Mouse (Mus musculus): ENCODE measurements around the gene Abca1. TPM values are rescaled to one million over a fixed set of nuclear protein-coding genes. Genes with fewer than 3 reads are reported as not detected.

Abca1 gene
- polyA plus RNA-seq, 1 experiment from 2014 or later: 16.9 TPM

DNA sequence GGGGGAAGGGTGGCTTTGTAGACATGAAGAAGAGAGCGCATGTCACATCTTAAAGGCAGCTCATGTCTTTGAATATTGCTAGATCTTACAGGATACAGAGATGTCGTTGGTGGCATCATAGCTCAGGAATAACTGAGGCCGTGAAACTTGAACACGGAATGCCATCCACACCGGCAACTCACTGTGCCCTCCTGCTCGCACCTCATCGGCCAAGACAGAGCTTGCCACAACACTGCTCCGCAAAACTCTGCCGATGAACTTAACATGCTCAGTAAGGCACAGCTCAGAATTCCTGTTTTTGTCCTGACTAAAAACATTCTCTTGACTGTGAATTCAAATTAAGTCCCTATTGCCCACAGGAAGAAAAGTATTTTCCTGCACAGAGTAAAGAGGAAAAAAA lies 59.2 kb downstream of the Abca1 start:
- Histone ChIP-seq H3K4me1 (ENCODE audit: control insufficient read depth, insufficient read depth, low read length) (no peaks in the 10 kb centered on the region), H3K36me3 (ENCODE audit: control insufficient read depth, insufficient read depth, low read length) (no peaks in the 10 kb centered on the region), H3K9me3 (ENCODE audit: control insufficient read depth, low read length) (no peaks in the 10 kb centered on the region), H3K27ac (replicated peaks; ENCODE audit: low read depth, low read length) (no peak overlapping the region), H3K27me3 (ENCODE audit: control insufficient read depth, insufficient read depth, low read length) (no peaks in the 10 kb centered on the region), H3K4me3 (replicated peaks; ENCODE audit: low read depth, low read length) (no peak overlapping the region), H3K4me2 (ENCODE audit: low read length) (no peak overlapping the region), H3K9ac (replicated peaks; ENCODE audit: low read length) (no peak overlapping the region)
- DNase-seq (no peak), ATAC-seq (ENCODE audit: low FRiP score, low TSS enrichment) (no peak)
- 92% methylated on average over 9 of the region's 9 CpGs for WGBS

- Histone ChIP-seq H3K4me3 (replicated peaks; ENCODE audit: low read depth, low read length) (no peak overlapping the region), H3K36me3 (ENCODE audit: control insufficient read depth, insufficient read depth, low read length) (0 out of 2 replicates have a peak, but pooled peaks cover 3% of the 10 kb centered on the region), H3K4me1 (ENCODE audit: control insufficient read depth, insufficient read depth, low read length) (no peaks in the 10 kb centered on the region), H3K27ac (replicated peaks; ENCODE audit: low read depth, low read length) (no peak overlapping the region), H3K9ac (replicated peaks; ENCODE audit: low read length) (no peak overlapping the region), H3K4me2 (ENCODE audit: low read length) (no peak overlapping the region), H3K27me3 (ENCODE audit: control insufficient read depth, insufficient read depth, low read length) (no peaks in the 10 kb centered on the region), H3K9me3 (ENCODE audit: control insufficient read depth, low read length) (no peaks in the 10 kb centered on the region)
- no peak for DNase-seq
- ATAC-seq (ENCODE audit: low FRiP score, low TSS enrichment): no peak
- WGBS: 90% methylated on average over 4 of the region's 4 CpGs
Observed at GRCm38 (mm10) chr4:53094850-53095249, 64.8 kb downstream of the Abca1 start.

DNA sequence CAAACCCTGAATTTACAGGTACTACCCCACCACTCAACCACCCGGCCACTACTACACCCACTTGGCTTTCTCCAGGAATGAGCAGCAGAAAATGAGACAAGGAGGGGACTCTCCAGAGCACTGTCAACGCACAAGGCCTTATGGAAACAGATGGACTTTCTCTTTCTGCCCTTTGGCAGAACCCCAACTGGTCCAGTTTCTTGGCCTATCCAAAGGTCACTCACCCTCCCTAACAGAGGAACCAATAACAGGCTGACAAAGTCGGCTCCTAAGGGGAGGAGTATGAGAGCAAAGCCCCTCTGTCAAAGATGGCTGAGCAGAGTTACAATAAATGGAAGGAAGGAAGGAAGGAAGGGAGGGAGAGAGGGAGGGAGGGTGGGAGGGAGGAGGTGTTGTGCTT lies 65.4 kb downstream of the Abca1 start:
- H3K4me2 ChIP-seq (ENCODE audit: low read length): no peak overlapping the region
- no peak overlapping the region for H3K27ac ChIP-seq (replicated peaks; ENCODE audit: low read depth, low read length)
- 78% methylated on average over 3 of the region's 3 CpGs for WGBS
- no peaks in the 10 kb centered on the region for H3K4me1 ChIP-seq (ENCODE audit: control insufficient read depth, insufficient read depth, low read length)
- H3K36me3 ChIP-seq (ENCODE audit: control insufficient read depth, insufficient read depth, low read length): 0 out of 2 replicates have a peak, but pooled peaks cover 3% of the 10 kb centered on the region
- no peaks in the 10 kb centered on the region for H3K27me3 ChIP-seq (ENCODE audit: control insufficient read depth, insufficient read depth, low read length)
- no peaks in the 10 kb centered on the region for H3K9me3 ChIP-seq (ENCODE audit: control insufficient read depth, low read length)
- H3K4me3 ChIP-seq (replicated peaks; ENCODE audit: low read depth, low read length): no peak overlapping the region
- no peak overlapping the region for H3K9ac ChIP-seq (replicated peaks; ENCODE audit: low read length)
- ATAC-seq (ENCODE audit: low FRiP score, low TSS enrichment): no peak
- no peak for DNase-seq

DNA sequence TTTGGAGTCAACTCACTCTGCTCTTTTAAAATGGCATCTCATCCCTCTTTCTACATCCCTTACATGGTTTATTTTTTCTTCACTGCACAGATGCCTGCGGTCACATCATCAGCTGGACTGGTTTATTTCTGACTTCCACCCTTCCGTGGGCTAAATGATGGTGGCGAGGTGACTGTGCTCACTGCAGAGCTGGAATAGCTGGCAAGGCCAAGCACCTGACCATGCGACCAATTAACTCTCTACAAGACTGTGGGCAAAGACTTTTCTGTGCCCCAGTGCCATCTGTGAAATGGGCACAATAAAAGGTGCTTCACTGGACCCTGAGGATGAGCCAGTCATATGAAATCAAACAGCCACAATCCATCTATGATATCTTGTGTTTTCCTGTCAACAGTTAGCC lies 66.1 kb downstream of the Abca1 start:
- Histone ChIP-seq H3K9me3 (ENCODE audit: control insufficient read depth, low read length) (no peaks in the 10 kb centered on the region), H3K9ac (replicated peaks; ENCODE audit: low read length) (no peak overlapping the region), H3K4me3 (replicated peaks; ENCODE audit: low read depth, low read length) (no peak overlapping the region), H3K27ac (replicated peaks; ENCODE audit: low read depth, low read length) (no peak overlapping the region), H3K27me3 (ENCODE audit: control insufficient read depth, insufficient read depth, low read length) (no peaks in the 10 kb centered on the region), H3K4me1 (ENCODE audit: control insufficient read depth, insufficient read depth, low read length) (no peaks in the 10 kb centered on the region), H3K36me3 (ENCODE audit: control insufficient read depth, insufficient read depth, low read length) (0 out of 2 replicates have a peak, but pooled peaks cover 3% of the 10 kb centered on the region), H3K4me2 (ENCODE audit: low read length) (no peak overlapping the region)
- WGBS: 93% methylated on average over 4 of the region's 4 CpGs
- no peak for ATAC-seq (ENCODE audit: low FRiP score, low TSS enrichment)
- no peak for DNase-seq

GRCm38 (mm10) chr4:53089641-53090040 lies 70.1 kb downstream of the Abca1 start:
- Histone ChIP-seq H3K4me2 (ENCODE audit: low read length) (no peak overlapping the region), H3K36me3 (ENCODE audit: control insufficient read depth, insufficient read depth, low read length) (0 out of 2 replicates have a peak, but pooled peaks cover 3% of the 10 kb centered on the region), H3K4me3 (replicated peaks; ENCODE audit: low read depth, low read length) (no peak overlapping the region), H3K27ac (replicated peaks; ENCODE audit: low read depth, low read length) (no peak overlapping the region), H3K27me3 (ENCODE audit: control insufficient read depth, insufficient read depth, low read length) (no peaks in the 10 kb centered on the region), H3K9ac (replicated peaks; ENCODE audit: low read length) (no peak overlapping the region), H3K9me3 (ENCODE audit: control insufficient read depth, low read length) (no peaks in the 10 kb centered on the region), H3K4me1 (ENCODE audit: control insufficient read depth, insufficient read depth, low read length) (no peaks in the 10 kb centered on the region)
- no peak for DNase-seq
- ATAC-seq (ENCODE audit: low FRiP score, low TSS enrichment): no peak
- 94% methylated on average over 3 of the region's 3 CpGs for WGBS

DNA sequence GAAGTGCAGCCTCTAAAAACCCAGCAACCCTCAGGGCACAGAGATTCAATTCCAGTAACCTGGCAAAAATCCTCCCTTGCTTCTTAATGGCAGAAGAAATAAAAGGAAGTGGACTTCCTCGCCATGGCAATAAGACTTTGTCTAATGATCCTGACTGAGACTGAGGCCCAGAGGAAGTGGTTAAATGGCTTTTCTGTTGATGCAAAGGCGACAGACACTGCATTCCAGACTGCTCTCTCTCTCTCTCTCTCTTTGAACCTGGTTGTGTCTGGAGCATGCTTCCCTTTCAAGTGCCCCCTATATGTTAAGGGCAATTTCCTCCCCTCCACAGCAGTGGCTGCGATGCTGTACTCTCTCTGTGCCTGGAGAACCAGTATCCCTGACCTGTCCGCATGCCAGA lies 70.7 kb downstream of the Abca1 start:
- H3K9ac ChIP-seq (replicated peaks; ENCODE audit: low read length): no peak overlapping the region
- 77% methylated on average over 4 of the region's 4 CpGs for WGBS
- no peak overlapping the region for H3K4me3 ChIP-seq (replicated peaks; ENCODE audit: low read depth, low read length)

GRCm38 (mm10) chr4:53086636-53087035 lies 73.1 kb downstream of the Abca1 start:
- H3K9me3 ChIP-seq (ENCODE audit: control insufficient read depth, low read length): no peaks in the 10 kb centered on the region
- H3K27ac ChIP-seq (replicated peaks; ENCODE audit: low read depth, low read length): no peak overlapping the region
- WGBS: 80% methylated on average over 2 of the region's 2 CpGs
- ATAC-seq (ENCODE audit: low FRiP score, low TSS enrichment): no peak
- H3K27me3 ChIP-seq (ENCODE audit: control insufficient read depth, insufficient read depth, low read length): no peaks in the 10 kb centered on the region
- H3K9ac ChIP-seq (replicated peaks; ENCODE audit: low read length): no peak overlapping the region
- H3K4me3 ChIP-seq (replicated peaks; ENCODE audit: low read depth, low read length): no peak overlapping the region
- H3K4me2 ChIP-seq (ENCODE audit: low read length): no peak overlapping the region
- no peak for DNase-seq
- H3K4me1 ChIP-seq (ENCODE audit: control insufficient read depth, insufficient read depth, low read length): no peaks in the 10 kb centered on the region
- peaks cover 3% of the 10 kb centered on the region; the same call in 1 of the 2 replicates for H3K36me3 ChIP-seq (ENCODE audit: control insufficient read depth, insufficient read depth, low read length)

More for the DNA sequence above, 70.7 kb downstream of the Abca1 start:
- Histone ChIP-seq H3K4me1 (ENCODE audit: control insufficient read depth, insufficient read depth, low read length) (no peaks in the 10 kb centered on the region), H3K4me2 (ENCODE audit: low read length) (no peak overlapping the region), H3K9me3 (ENCODE audit: control insufficient read depth, low read length) (no peaks in the 10 kb centered on the region), H3K36me3 (ENCODE audit: control insufficient read depth, insufficient read depth, low read length) (0 out of 2 replicates have a peak, but pooled peaks cover 3% of the 10 kb centered on the region), H3K27ac (replicated peaks; ENCODE audit: low read depth, low read length) (no peak overlapping the region), H3K27me3 (ENCODE audit: control insufficient read depth, insufficient read depth, low read length) (no peaks in the 10 kb centered on the region)
- DNase-seq (no peak), ATAC-seq (ENCODE audit: low FRiP score, low TSS enrichment) (no peak)

DNA sequence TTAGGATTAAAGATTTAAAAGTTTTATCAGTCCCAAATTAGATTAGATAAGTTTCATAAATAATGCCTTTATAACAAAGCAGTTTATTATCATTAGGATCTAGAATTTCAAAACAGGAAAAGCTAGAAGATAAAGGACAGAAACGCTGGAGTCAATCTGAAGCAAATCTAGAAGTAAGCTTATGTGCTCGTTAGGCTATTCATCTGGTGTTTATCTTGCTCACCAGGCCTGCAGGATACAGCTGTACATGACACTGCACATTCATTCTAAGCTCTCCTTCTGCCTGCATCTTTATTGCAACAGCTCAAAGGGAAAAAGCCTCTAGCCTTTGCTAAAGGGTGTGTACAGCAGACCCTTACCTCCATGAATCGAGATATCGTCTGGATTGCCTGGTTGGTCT lies 74.1 kb downstream of the Abca1 start:
- DNase-seq (no peak), ATAC-seq (ENCODE audit: low FRiP score, low TSS enrichment) (no peak)
- WGBS: 81% methylated on average over 4 of the region's 4 CpGs
- Histone ChIP-seq H3K9me3 (ENCODE audit: control insufficient read depth, low read length) (no peaks in the 10 kb centered on the region), H3K27me3 (ENCODE audit: control insufficient read depth, insufficient read depth, low read length) (no peaks in the 10 kb centered on the region), H3K4me2 (ENCODE audit: low read length) (no peak overlapping the region), H3K36me3 (ENCODE audit: control insufficient read depth, insufficient read depth, low read length) (no peaks in the 10 kb centered on the region; the same call in 1 of the 2 replicates), H3K4me1 (ENCODE audit: control insufficient read depth, insufficient read depth, low read length) (no peaks in the 10 kb centered on the region), H3K4me3 (replicated peaks; ENCODE audit: low read depth, low read length) (no peak overlapping the region), H3K9ac (replicated peaks; ENCODE audit: low read length) (no peak overlapping the region), H3K27ac (replicated peaks; ENCODE audit: low read depth, low read length) (no peak overlapping the region)

DNA sequence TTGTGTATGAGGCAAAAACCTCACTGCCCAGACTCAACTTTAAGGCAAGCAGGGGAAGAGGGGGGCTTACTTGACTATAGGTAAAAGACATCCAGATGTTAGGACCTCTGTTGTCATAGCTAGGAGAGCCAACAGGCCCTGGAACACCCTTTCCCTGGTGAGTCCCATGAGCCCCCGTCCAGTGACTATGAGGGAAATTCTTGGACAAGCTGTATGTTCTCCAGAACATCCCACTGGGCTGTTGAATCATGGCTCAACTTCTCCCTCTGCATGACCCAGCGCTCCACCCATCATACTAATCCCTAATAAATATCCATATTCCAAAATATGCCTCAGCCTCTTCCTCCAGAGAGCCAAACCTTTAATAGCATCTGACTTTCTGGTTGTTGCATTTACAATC lies 76.6 kb downstream of the Abca1 start:
- DNase-seq: no peak
- H3K27ac ChIP-seq (replicated peaks; ENCODE audit: low read depth, low read length): no peak overlapping the region
- 95% methylated on average over 2 of the region's 2 CpGs for WGBS

More for the DNA sequence above, 76.6 kb downstream of the Abca1 start:
- Histone ChIP-seq H3K4me3 (replicated peaks; ENCODE audit: low read depth, low read length) (no peak overlapping the region), H3K4me2 (ENCODE audit: low read length) (no peak overlapping the region), H3K9ac (replicated peaks; ENCODE audit: low read length) (no peak overlapping the region), H3K9me3 (ENCODE audit: control insufficient read depth, low read length) (no peaks in the 10 kb centered on the region), H3K27me3 (ENCODE audit: control insufficient read depth, insufficient read depth, low read length) (no peaks in the 10 kb centered on the region), H3K4me1 (ENCODE audit: control insufficient read depth, insufficient read depth, low read length) (no peaks in the 10 kb centered on the region), H3K36me3 (ENCODE audit: control insufficient read depth, insufficient read depth, low read length) (no peaks in the 10 kb centered on the region; the same call in 1 of the 2 replicates)
- ATAC-seq (ENCODE audit: low FRiP score, low TSS enrichment): no peak
